Mouse (Mus musculus) CH12.LX (cell line): ENCODE data around the gene Dip2a. TPM values are rescaled to one million over a fixed set of nuclear protein-coding genes. Genes with fewer than 3 reads are reported as not detected.

Source experiments
- DNase-seq: peaks from one replicate; pipeline ENCODE4 v3.0.0-alpha.2; 2013; ENCODE audit errors: extremely low read depth
- H3K27ac ChIP-seq: 2 replicates; pipeline ENCODE4 v1.5.1; 2012; ENCODE audit warnings: low read depth, mild to moderate bottlenecking, control low read depth, moderate library complexity; ENCODE audit not compliant: insufficient read depth
- H3K27me3 ChIP-seq: replicated peaks from 2 replicates; pipeline ENCODE3; 2012; ENCODE audit warnings: inconsistent platforms
- H3K36me3 ChIP-seq, 2 experiments: replicated peaks in 1 of 2; 2 replicates each; pipeline versions ENCODE3 to v1.6.1; 2012; ENCODE audit warnings: inconsistent platforms in 1 of 2, low read length in 1 of 2, mild to moderate bottlenecking in 1 of 2, mixed read lengths in 1 of 2, moderate library complexity in 1 of 2; ENCODE audit not compliant: control insufficient read depth in 1 of 2, insufficient read depth in 1 of 2
- H3K4me1 ChIP-seq, 2 experiments: 2 replicates each; pipeline ENCODE4 v1.6.1; 2012; ENCODE audit warnings: inconsistent platforms in 1 of 2, moderate library complexity in 1 of 2; ENCODE audit not compliant: insufficient read depth in 2 of 2, control insufficient read depth in 1 of 2
- H3K4me2 ChIP-seq: 2 replicates; pipeline ENCODE4 v1.6.1; 2012; ENCODE audit warnings: low read depth, mild to moderate bottlenecking, control low read depth; ENCODE audit not compliant: poor library complexity, insufficient read depth, severe bottlenecking
- H3K4me3 ChIP-seq, 3 experiments: fragments of 150-350 bp in 1 of 3; sonication (generic) in 1 of 3; replicated peaks in 1 of 3; 2 replicates each; pipeline versions ENCODE3 to v1.5.1; 2011 to 2012; ENCODE audit warnings: low read depth in 2 of 3, low read length in 2 of 3, mild to moderate bottlenecking in 2 of 3, moderate library complexity in 2 of 3, control low read depth in 1 of 3, improper control_type of control experiment in 1 of 3, inconsistent platforms in 1 of 3, mixed read lengths in 1 of 3; ENCODE audit not compliant: poor library complexity in 1 of 3
- H3K79me2 ChIP-seq: replicated peaks from 2 replicates; pipeline ENCODE4 v1.6.1; 2012; ENCODE audit warnings: mild to moderate bottlenecking, moderate library complexity; ENCODE audit not compliant: control insufficient read depth, poor library complexity, insufficient read depth, severe bottlenecking; ENCODE audit errors: extremely low read depth
- H3K9ac ChIP-seq: 2 replicates; pipeline ENCODE4 v1.6.1; 2012; ENCODE audit warnings: low read depth, mild to moderate bottlenecking, control low read depth, moderate library complexity; ENCODE audit not compliant: insufficient read depth
- H3K9me3 ChIP-seq: replicated peaks from 2 replicates; pipeline ENCODE3; 2012; ENCODE audit warnings: low read length, inconsistent platforms, mixed read lengths
- CHD2 ChIP-seq: IDR thresholded peaks from 2 replicates; pipeline ENCODE4 v1.6.1; 2011; ENCODE audit warnings: low read length, improper control_type of control experiment
- CTCF ChIP-seq, 2 experiments: IDR thresholded peaks in 1 of 2; conservative IDR thresholded peaks in 1 of 2; 2 replicates each; pipeline ENCODE4 v1.5.1; 2011 to 2012; ENCODE audit warnings: low read depth in 2 of 2, low read length in 2 of 2, improper control_type of control experiment in 1 of 2, inconsistent platforms in 1 of 2, mild to moderate bottlenecking in 1 of 2, moderate library complexity in 1 of 2
- E2F4 ChIP-seq: IDR thresholded peaks from 2 replicates; pipeline ENCODE4 v1.6.1; 2011; ENCODE audit warnings: low read depth, low read length, improper control_type of control experiment; ENCODE audit not compliant: insufficient replicate concordance
- EP300 ChIP-seq: IDR thresholded peaks from 2 replicates; pipeline ENCODE4 v1.6.1; 2011; ENCODE audit warnings: low read length, improper control_type of control experiment
- ETS1 ChIP-seq: conservative IDR thresholded peaks from 2 replicates; pipeline ENCODE4 v1.6.1; 2012; ENCODE audit warnings: low read depth, mild to moderate bottlenecking, inconsistent platforms, low read length, improper control_type of control experiment, moderate library complexity
- HCFC1 ChIP-seq: IDR thresholded peaks from 2 replicates; pipeline ENCODE4 v1.6.1; 2012; ENCODE audit warnings: low read depth, mild to moderate bottlenecking, inconsistent platforms, low read length, improper control_type of control experiment
- IRF4 ChIP-seq: IDR thresholded peaks from 2 replicates; pipeline ENCODE4 v1.6.1; 2014; ENCODE audit warnings: low read depth, mild to moderate bottlenecking, inconsistent platforms, low read length, improper control_type of control experiment
- JUN ChIP-seq: IDR thresholded peaks from 2 replicates; pipeline ENCODE4 v1.6.1; 2011; ENCODE audit warnings: low read depth, mild to moderate bottlenecking, low read length, improper control_type of control experiment, moderate library complexity; ENCODE audit not compliant: insufficient read depth
- JUND ChIP-seq: conservative IDR thresholded peaks from 2 replicates; pipeline ENCODE4 v1.6.1; 2011; ENCODE audit warnings: low read depth, low read length, improper control_type of control experiment
- KAT2A ChIP-seq: IDR thresholded peaks from 2 replicates; pipeline ENCODE4 v1.6.1; 2012; ENCODE audit warnings: low read length, improper control_type of control experiment, inconsistent platforms; ENCODE audit not compliant: insufficient replicate concordance
- MAFK ChIP-seq: IDR thresholded peaks from 2 replicates; pipeline ENCODE4 v1.6.1; 2011; ENCODE audit warnings: low read length, improper control_type of control experiment; ENCODE audit not compliant: insufficient replicate concordance
- MAX ChIP-seq: IDR thresholded peaks from 2 replicates; pipeline ENCODE4 v1.6.1; 2011; ENCODE audit warnings: low read length, improper control_type of control experiment
- MAZ ChIP-seq: IDR thresholded peaks from 2 replicates; pipeline ENCODE4 v1.6.1; 2012; ENCODE audit warnings: low read depth, mild to moderate bottlenecking, inconsistent platforms, low read length, improper control_type of control experiment, moderate library complexity
- MEF2A ChIP-seq: IDR thresholded peaks from 2 replicates; pipeline ENCODE4 v1.6.1; 2014; ENCODE audit warnings: low read depth, mild to moderate bottlenecking, inconsistent platforms, low read length, improper control_type of control experiment, borderline replicate concordance
- MXI1 ChIP-seq: IDR thresholded peaks from 2 replicates; pipeline ENCODE4 v1.6.1; 2011; ENCODE audit warnings: mild to moderate bottlenecking, low read depth, low read length, improper control_type of control experiment
- MYC ChIP-seq: IDR thresholded peaks from 2 replicates; pipeline ENCODE4 v1.6.1; 2011; ENCODE audit warnings: low read depth, mild to moderate bottlenecking, improper control_type of control experiment, low read length
- NELFE ChIP-seq: IDR thresholded peaks from 2 replicates; pipeline ENCODE4 v1.6.1; 2011; ENCODE audit warnings: low read depth, low read length, improper control_type of control experiment
- NRF1 ChIP-seq: IDR thresholded peaks from 2 replicates; pipeline ENCODE4 v1.6.1; 2014; ENCODE audit warnings: low read depth, mild to moderate bottlenecking, inconsistent platforms, low read length, improper control_type of control experiment, moderate library complexity
- POLR2A ChIP-seq: IDR thresholded peaks from 2 replicates; pipeline ENCODE4 v1.6.1; 2011; ENCODE audit warnings: low read depth, mild to moderate bottlenecking, improper control_type of control experiment, low read length
- POLR2AphosphoS2 ChIP-seq: IDR thresholded peaks from 2 replicates; pipeline ENCODE4 v1.6.1; 2011; ENCODE audit warnings: low read depth, low read length, improper control_type of control experiment
- RAD21 ChIP-seq: IDR thresholded peaks from 2 replicates; pipeline ENCODE4 v1.6.1; 2011; ENCODE audit warnings: low read depth, mild to moderate bottlenecking, low read length, improper control_type of control experiment, moderate library complexity
- RCOR1 ChIP-seq: conservative IDR thresholded peaks from 2 replicates; pipeline ENCODE4 v1.6.1; 2012; ENCODE audit warnings: low read depth, mild to moderate bottlenecking, inconsistent platforms, low read length, improper control_type of control experiment
- TBP ChIP-seq: conservative IDR thresholded peaks from 2 replicates; pipeline ENCODE4 v1.6.1; 2011; ENCODE audit warnings: low read depth, low read length, improper control_type of control experiment
- TCF12 ChIP-seq: IDR thresholded peaks from 2 replicates; pipeline ENCODE4 v1.6.1; 2014; ENCODE audit warnings: low read depth, mild to moderate bottlenecking, inconsistent platforms, low read length, improper control_type of control experiment
- UBTF ChIP-seq: IDR thresholded peaks from 2 replicates; pipeline ENCODE4 v1.6.1; 2012; ENCODE audit warnings: low read depth, mild to moderate bottlenecking, inconsistent platforms, low read length, improper control_type of control experiment, moderate library complexity
- USF1 ChIP-seq: IDR thresholded peaks from 2 replicates; pipeline ENCODE4 v1.6.1; 2014; ENCODE audit warnings: low read depth, mild to moderate bottlenecking, inconsistent platforms, low read length, improper control_type of control experiment
- USF2 ChIP-seq: conservative IDR thresholded peaks from 2 replicates; pipeline ENCODE4 v1.6.1; 2011; ENCODE audit warnings: low read depth, low read length, improper control_type of control experiment
- ZC3H11A ChIP-seq: IDR thresholded peaks from 2 replicates; pipeline ENCODE4 v1.6.1; 2012; ENCODE audit warnings: low read depth, mild to moderate bottlenecking, inconsistent platforms, low read length, improper control_type of control experiment
- ZKSCAN1 ChIP-seq: IDR thresholded peaks from 2 replicates; pipeline ENCODE4 v1.6.1; 2012; ENCODE audit warnings: low read depth, inconsistent platforms, low read length, improper control_type of control experiment, borderline replicate concordance
- ZNF384 ChIP-seq: IDR thresholded peaks from 2 replicates; pipeline ENCODE4 v1.6.1; 2012; ENCODE audit warnings: low read depth, low read length, improper control_type of control experiment, inconsistent platforms
- dilution Hi-C: fragments of 300-500 bp; cut with MboI; formaldehyde crosslinking; loops from 2 replicates; pipeline ENCODE4 v1.14.3; 2020; ENCODE audit warnings: low sequenced_read_pairs; ENCODE audit not compliant: extremely low pct_unique_long_range_greater_than_20kb, extremely low pct_ligation_motif_present
- in situ Hi-C: fragments of 300-500 bp; cut with MboI; formaldehyde crosslinking; loops from 3 replicates; pipeline ENCODE4 v1.14.3; 2019; ENCODE audit warnings: low sequenced_read_pairs, low pct_ligation_motif_present, low pct_unique_long_range_greater_than_20kb, mixed read lengths
- polyA plus RNA-seq: library from polyadenylated mRNA; unstranded; fragments of >175 nt; gene quantifications from 2 replicates; pipeline ENCODE4 v1.2.1, GENCODE M21; 2012; ENCODE audit warnings: low read depth; ENCODE audit not compliant: insufficient read length
- total RNA-seq, 2 experiments: library from RNA; depleted of rRNA; stranded (reverse); fragments of 300-350 nt in 1 of 2; fragments of >200 nt in 1 of 2; gene quantifications; 2 replicates each; pipeline ENCODE4 v1.2.3; 2012 to 2014

Gene Dip2a
- total and polyA plus RNA-seq, 3 experiments: 0.97 to 2.4 (median 1.5) TPM

DNA sequence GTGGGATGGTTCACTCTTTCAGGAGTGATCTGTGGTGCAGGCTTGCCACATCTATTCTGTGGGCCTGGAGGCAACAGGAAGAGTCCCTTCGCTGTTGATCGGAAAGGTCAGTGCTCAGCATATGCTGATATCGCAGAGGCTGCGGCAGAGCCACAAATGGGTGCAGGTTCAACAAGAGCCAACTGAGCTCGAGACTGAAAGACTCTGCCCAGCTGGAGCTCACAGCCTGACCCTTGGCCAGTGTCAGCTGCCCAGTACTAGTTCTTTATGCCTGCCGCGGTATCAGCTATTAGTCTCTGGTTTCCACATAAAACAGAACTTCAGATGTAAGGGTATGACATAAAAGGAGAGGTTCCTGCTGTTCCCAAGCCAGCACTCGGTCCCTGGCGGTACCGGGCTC lies 69.8 kb downstream of the Dip2a start:
- H3K79me2 ChIP-seq: no peaks in the 10 kb centered on the region
- dilution Hi-C loops: no loop called here
- H3K9ac ChIP-seq: no peak overlapping the region
- H3K36me3 ChIP-seq: peaks cover 0 to 30% of the 10 kb centered on the region in 2 experiments
- no peaks in the 10 kb centered on the region for H3K9me3 ChIP-seq
- DNase-seq: no peak
- H3K27ac ChIP-seq: no peak overlapping the region
- in situ Hi-C loops: no loop called here
- H3K4me2 ChIP-seq: no peak overlapping the region
- no peaks in the 10 kb centered on the region for H3K27me3 ChIP-seq
- no peak overlapping the region for H3K4me3 ChIP-seq
- TF ChIP-seq HCFC1 (no peak), TBP (no peak), ZNF384 (no peak), JUN (no peak), MAZ (no peak), ZKSCAN1 (no peak), E2F4 (no peak), POLR2AphosphoS2 (no peak), KAT2A (no peak), TCF12 (no peak), POLR2A (no peak), MAFK (no peak), CTCF (conservative IDR thresholded peaks at IDR 0.05 in 1 of 2, IDR thresholded peaks at IDR 0.05 in 1 of 2; ENCODE audit: low read depth in 2 of 2, low read length in 2 of 2) (no peak), NRF1 (no peak)
- H3K4me1 ChIP-seq: peaks cover 2 to 4% of the 10 kb centered on the region in 2 experiments; a peak in 1 of 4 replicates

- dilution Hi-C loops: no loop called here
- no peaks in the 10 kb centered on the region for H3K9me3 ChIP-seq
- DNase-seq: peak; percentile 61
- in situ Hi-C loops: no loop called here
- H3K4me1 ChIP-seq: peaks cover 0 to 4% of the 10 kb centered on the region in 2 experiments; a peak in 1 of 4 replicates
- no peak overlapping the region for H3K4me3 ChIP-seq
- no peak overlapping the region for H3K27ac ChIP-seq
- no peak overlapping the region for H3K4me2 ChIP-seq
- no peaks in the 10 kb centered on the region for H3K79me2 ChIP-seq
- no peaks in the 10 kb centered on the region for H3K27me3 ChIP-seq
- H3K9ac ChIP-seq: no peak overlapping the region
- H3K36me3 ChIP-seq: peaks cover 0 to 22% of the 10 kb centered on the region in 2 experiments
- TF ChIP-seq MAX (peak; percentile 50; the same call in 1 of the 2 replicates), TCF12 (no peak), RCOR1 (no peak), NRF1 (no peak), ZC3H11A (no peak), CTCF (conservative IDR thresholded peaks at IDR 0.05 in 1 of 2, IDR thresholded peaks at IDR 0.05 in 1 of 2; ENCODE audit: low read depth in 2 of 2, low read length in 2 of 2) (peak; percentile 50 to 71), USF2 (no peak), EP300 (no peak), UBTF (no peak), MAZ (no peak), E2F4 (no peak), USF1 (no peak), RAD21 (peak; percentile 18), MXI1 (no peak), ZKSCAN1 (no peak), TBP (no peak), POLR2AphosphoS2 (no peak), ZNF384 (no peak), HCFC1 (peak; percentile 21; the same call in 1 of the 2 replicates), NELFE (no peak), MYC (0 out of 2 replicates have a peak, but pooled peaks have one; percentile 55), IRF4 (no peak), CHD2 (no peak), JUND (no peak), MAFK (no peak), ETS1 (no peak), MEF2A (no peak), POLR2A (no peak), KAT2A (no peak)
Measured at GRCm38 (mm10) chr10:76271238-76271637, 73.9 kb downstream of the Dip2a start.
